Mouse (Mus musculus) spleen, postnatal 36 days (tissue): Measurements from ENCODE around the gene Pigr.

Experiments used
- DNase-seq, 2 experiments: peaks; one replicate each; pipeline ENCODE4 v3.0.0; 2022; ENCODE audit warnings: low spot score in 2 of 2, mixed read lengths in 1 of 2

The Pigr gene

GRCm38 (mm10) chr1:130829906-130830830, 3.7 kb downstream of the Pigr start:
- no peak for DNase-seq

DNA sequence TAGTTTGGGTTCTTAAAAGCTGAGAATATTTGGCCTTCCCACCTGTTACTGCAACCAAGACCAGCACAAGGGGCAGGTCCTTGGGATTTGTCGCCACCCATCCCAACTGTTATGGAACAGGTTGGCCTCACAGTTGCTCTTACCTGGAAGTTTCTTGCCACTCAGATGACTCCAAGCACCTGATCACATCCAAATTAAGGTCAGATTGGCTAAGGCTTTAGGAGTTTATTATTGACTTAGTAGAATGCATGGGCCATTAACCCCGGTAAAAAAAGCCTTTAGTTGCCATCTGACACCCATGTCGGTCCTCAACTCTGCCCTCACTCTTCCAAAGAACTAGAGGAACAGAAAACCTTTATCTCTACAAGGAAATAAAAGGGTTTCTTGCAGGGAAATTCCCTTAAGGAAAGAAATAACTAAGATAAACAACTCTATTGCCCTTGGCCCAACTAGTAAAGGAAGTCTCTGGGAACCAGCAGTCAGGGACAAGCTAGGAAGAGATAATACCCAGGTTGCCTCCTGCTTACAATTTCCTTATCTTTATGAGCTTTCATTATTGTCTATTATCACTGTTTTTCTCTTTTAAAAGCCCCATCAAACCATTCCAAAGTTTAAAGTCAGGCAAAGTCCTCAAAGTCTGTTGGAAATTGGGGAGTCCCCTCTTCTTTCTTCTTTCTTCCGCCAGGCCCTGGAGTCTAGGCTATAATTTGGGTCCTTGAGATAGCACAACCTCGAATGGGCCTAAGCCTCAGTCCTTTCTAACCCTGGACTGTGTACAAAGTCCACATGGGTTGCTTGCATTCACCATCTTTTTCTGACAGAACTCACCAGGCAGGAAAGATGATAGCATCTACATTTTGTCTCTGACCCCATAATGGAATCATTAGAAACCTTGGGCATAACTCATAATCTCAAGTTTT, 6.0 kb downstream of the Pigr start:
- DNase-seq, result no peak

DNA sequence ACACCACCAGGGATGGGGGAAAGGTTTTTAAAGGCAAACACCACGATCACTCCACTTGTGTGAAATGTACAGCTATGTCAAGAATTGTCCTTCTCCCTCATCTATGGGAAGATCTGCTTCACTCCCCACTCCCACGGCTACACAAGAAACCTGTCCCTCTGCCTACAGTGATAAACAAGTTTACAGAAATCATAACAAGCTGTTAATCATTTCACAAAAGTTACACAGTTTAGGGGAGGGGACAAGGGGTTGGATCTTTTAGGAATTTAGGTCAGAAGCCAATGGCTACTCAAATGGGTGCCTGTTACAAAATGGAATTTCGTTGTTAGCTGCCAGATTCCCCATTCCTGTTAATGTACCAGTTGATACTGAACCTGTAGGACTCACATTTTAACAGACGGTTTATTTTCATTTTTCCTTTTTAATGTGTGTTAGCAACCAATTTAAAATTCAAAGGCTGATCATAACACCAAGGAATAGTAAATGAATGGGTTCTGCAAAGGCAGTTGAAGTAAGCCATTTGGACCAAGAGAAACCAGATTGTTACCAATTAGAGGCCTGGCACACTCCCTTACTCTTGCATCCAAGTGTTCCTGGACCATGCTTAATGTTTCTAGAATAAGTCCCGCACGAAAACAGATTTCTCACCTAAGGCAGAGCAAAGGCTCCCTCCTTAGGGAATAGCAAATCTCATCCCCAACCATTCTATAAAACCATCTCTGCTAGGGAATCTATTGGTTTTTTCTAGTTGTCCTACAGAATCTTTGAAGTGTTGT, 8.9 kb downstream of the Pigr start:
- no peak for DNase-seq

GRCm38 (mm10) chr1:130838288-130838687, 11.8 kb downstream of the Pigr start:
- peak; percentile 79 to 89 for DNase-seq

- no peak for DNase-seq
Observed at GRCm38 (mm10) chr1:130840599-130841379, 14.3 kb downstream of the Pigr start.

GRCm38 (mm10) chr1:130841621-130842020, 15.1 kb downstream of the Pigr start:
- DNase-seq, result no peak

DNA sequence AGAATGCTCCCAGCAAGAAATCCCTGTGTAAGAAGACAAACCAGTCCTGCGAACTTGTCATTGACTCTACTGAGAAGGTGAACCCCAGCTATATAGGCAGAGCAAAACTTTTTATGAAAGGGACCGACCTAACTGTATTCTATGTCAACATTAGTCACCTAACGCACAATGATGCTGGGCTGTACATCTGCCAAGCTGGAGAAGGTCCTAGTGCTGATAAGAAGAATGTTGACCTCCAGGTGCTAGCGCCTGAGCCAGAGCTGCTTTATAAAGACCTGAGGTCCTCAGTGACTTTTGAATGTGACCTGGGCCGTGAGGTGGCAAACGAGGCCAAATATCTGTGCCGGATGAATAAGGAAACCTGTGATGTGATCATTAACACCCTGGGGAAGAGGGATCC, 18.0 kb downstream of the Pigr start:
- DNase-seq, result no peak

- DNase-seq, result no peak
Observed at GRCm38 (mm10) chr1:130849530-130850214, 23.2 kb downstream of the Pigr start.

GRCm38 (mm10) chr1:130850405-130850804, 23.9 kb downstream of the Pigr start:
- DNase-seq, result peak; percentile 86 to 88

GRCm38 (mm10) chr1:130854819-130855218, 28.3 kb downstream of the Pigr start:
- no peak for DNase-seq

GRCm38 (mm10) chr1:130855723-130856122, 29.2 kb downstream of the Pigr start:
- no peak for DNase-seq

- DNase-seq, result no peak
Observed at GRCm38 (mm10) chr1:130857456-130857855, 31.0 kb downstream of the Pigr start.

- DNase-seq, result peak; percentile 91 to 92
Observed at GRCm38 (mm10) chr1:130864238-130864637, 37.8 kb downstream of the Pigr start.

DNA sequence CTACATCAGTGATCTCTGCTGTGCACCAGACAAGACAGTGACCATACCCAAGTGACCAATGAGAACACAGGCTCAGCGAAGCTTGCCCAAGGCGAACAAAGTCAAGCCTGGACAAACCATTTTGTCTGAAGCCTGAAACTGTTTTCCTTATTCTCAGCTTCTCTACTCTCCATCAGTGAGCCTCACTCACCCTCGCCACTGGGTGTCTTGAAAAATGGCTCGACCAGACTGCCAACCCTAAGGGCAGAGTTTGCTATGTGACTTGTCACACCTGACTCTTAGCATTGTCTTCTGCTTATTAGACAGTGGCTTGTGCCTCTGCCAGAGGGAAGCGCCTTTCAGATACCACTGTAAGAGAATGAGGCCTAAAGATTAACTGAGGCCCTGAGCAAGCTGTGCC, 38.3 kb downstream of the Pigr start:
- peak; percentile 27 to 42 for DNase-seq

DNA sequence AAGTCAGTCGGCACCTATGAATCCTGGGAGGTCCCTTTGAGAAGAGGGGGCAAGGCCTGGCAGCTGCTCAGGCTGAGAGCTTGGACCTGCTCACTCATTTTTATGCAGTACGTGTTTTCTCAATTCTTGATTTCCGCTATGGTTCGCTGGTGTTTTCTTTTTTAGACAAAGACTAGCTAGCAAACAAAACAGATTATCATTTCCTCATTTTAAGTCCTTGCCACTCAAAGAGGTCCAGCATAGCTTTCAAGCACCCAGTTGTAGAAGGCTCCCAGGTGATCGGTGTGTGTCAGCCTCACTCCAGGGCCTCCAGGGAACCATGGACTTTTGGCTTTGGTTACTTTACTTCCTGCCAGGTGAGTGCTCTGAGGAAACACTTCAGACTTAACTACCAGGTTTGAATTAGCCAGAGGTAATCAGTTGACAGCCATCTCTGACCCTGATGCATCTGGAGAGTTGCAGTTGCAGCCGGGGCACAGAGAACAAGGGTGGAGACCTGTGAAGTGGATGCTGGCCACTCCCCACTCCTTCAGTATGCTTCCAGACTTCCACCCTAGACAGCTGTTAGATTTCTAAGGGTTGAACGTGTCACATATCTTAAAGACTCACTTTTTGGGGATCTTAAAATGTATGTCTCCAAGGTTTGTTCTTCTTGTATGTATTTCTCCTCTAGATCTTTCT, 39.2 kb downstream of the Pigr start, which contains the start of gene Fcmr:
Fcmr (plus strand) TSS at position 129 of the 681 bp plus-strand sequence.
- DNase-seq, result peak; percentile 79 to 83

- no peak for DNase-seq
Observed at GRCm38 (mm10) chr1:130872912-130873311, 46.4 kb downstream of the Pigr start.

- DNase-seq, result peak; percentile 35 to 47
Observed at GRCm38 (mm10) chr1:130875139-130875538, 48.7 kb downstream of the Pigr start.

- no peak for DNase-seq
Observed at GRCm38 (mm10) chr1:130875910-130876309, 49.4 kb downstream of the Pigr start.

GRCm38 (mm10) chr1:130876931-130877509, 50.5 kb downstream of the Pigr start:
- peak; percentile 46 to 62 for DNase-seq
